Mouse (Mus musculus): ENCODE measurements around the gene Prkcz. TPM values are rescaled to one million over a fixed set of nuclear protein-coding genes. Genes with fewer than 3 reads are reported as not detected.

Gene Prkcz
- total RNA-seq, 2 experiments from 2014 or later = 221 to 226 TPM

GRCm38 (mm10) chr4:155220213-155221100 is 140.7 kb downstream of the Prkcz start:
- intact Hi-C loops (cut with DNase I) = loop anchor here (2.0 to 5.0 kb wide), 2 partner anchors 42 to 73 kb away; no protein-coding TSS in a partner anchor
- DNase-seq (ENCODE audit: extremely low spot score in 1 of 2, low spot score in 2 of 2) = no peak
- TF ChIP-seq CTCF (IDR thresholded peaks at IDR 0.05) = no peak
- peak overlapping the region; percentile 86 for H3K27ac ChIP-seq
- peak overlapping the region; percentile 85 for H3K4me3 ChIP-seq

GRCm38 (mm10) chr4:155219271-155220212 is 141.6 kb downstream of the Prkcz start:
- peak overlapping the region; percentile 21; the same call in 1 of the 2 replicates for H3K27ac ChIP-seq

GRCm38 (mm10) chr4:155218104-155218732 is 142.9 kb downstream of the Prkcz start:
- intact Hi-C loops (cut with DNase I) = no loop called here
- DNase-seq (ENCODE audit: extremely low spot score in 1 of 2, low spot score in 2 of 2) = no peak
- TF ChIP-seq CTCF (IDR thresholded peaks at IDR 0.05) = no peak
- Histone ChIP-seq H3K4me3 (peak overlapping the region; percentile 85), H3K27ac (peak overlapping the region; percentile 40; the same call in 1 of the 2 replicates)

More at GRCm38 (mm10) chr4:155219271-155220212, 141.6 kb downstream of the Prkcz start:
- intact Hi-C loops (cut with DNase I) = loop anchor here (2.0 to 5.0 kb wide), 2 partner anchors 41 to 72 kb away; no protein-coding TSS in a partner anchor
- H3K4me3 ChIP-seq = peak overlapping the region; percentile 85
- no peak for TF ChIP-seq CTCF (IDR thresholded peaks at IDR 0.05)
- DNase-seq (ENCODE audit: extremely low spot score in 1 of 2, low spot score in 2 of 2) = no peak

GRCm38 (mm10) chr4:155217241-155218103 is 143.7 kb downstream of the Prkcz start:
- intact Hi-C loops (cut with DNase I) = no loop called here
- Histone ChIP-seq H3K4me3 (peak overlapping the region; percentile 85; the same call in 1 of the 2 replicates), H3K27ac (0 out of 2 replicates have a peak overlapping the region, but pooled peaks have one; percentile 8)
- TF ChIP-seq CTCF (IDR thresholded peaks at IDR 0.05) = no peak
- DNase-seq (ENCODE audit: extremely low spot score in 1 of 2, low spot score in 2 of 2) = no peak

GRCm38 (mm10) chr4:155215773-155216630 is 145.2 kb downstream of the Prkcz start:
- Histone ChIP-seq H3K27ac (peak overlapping the region; percentile 49), H3K4me3 (peak overlapping the region; percentile 18)
- peak in 1 of 2 experiments; percentile 59 for DNase-seq (ENCODE audit: extremely low spot score in 1 of 2, low spot score in 2 of 2)
- intact Hi-C loops (cut with DNase I) = no loop called here
- no peak; the same call in 1 of the 2 replicates for TF ChIP-seq CTCF (IDR thresholded peaks at IDR 0.05)

GRCm38 (mm10) chr4:155215203-155215602 is 146.0 kb downstream of the Prkcz start:
- H3K27ac ChIP-seq = peak overlapping the region; percentile 49
- intact Hi-C loops (cut with DNase I) = no loop called here
- TF ChIP-seq CTCF (IDR thresholded peaks at IDR 0.05) = no peak
- no peak for DNase-seq (ENCODE audit: extremely low spot score in 1 of 2, low spot score in 2 of 2)
- peak overlapping the region; percentile 29 for H3K4me3 ChIP-seq

GRCm38 (mm10) chr4:155214793-155215192 is 146.4 kb downstream of the Prkcz start:
- Histone ChIP-seq H3K27ac (peak overlapping the region; percentile 16; the same call in 1 of the 2 replicates), H3K4me3 (peak overlapping the region; percentile 29)
- TF ChIP-seq CTCF (IDR thresholded peaks at IDR 0.05) = no peak
- intact Hi-C loops (cut with DNase I) = no loop called here
- DNase-seq (ENCODE audit: extremely low spot score in 1 of 2, low spot score in 2 of 2) = no peak

GRCm38 (mm10) chr4:155214188-155214587 is 147.0 kb downstream of the Prkcz start:
- intact Hi-C loops (cut with DNase I) = no loop called here
- no peak for DNase-seq (ENCODE audit: extremely low spot score in 1 of 2, low spot score in 2 of 2)
- no peak for TF ChIP-seq CTCF (IDR thresholded peaks at IDR 0.05)
- Histone ChIP-seq H3K27ac (no peak overlapping the region), H3K4me3 (no peak overlapping the region)

- no peak for TF ChIP-seq CTCF (IDR thresholded peaks at IDR 0.05)
- intact Hi-C loops (cut with DNase I) = no loop called here
- H3K27ac ChIP-seq = no peak overlapping the region
These were observed 147.5 kb downstream of the Prkcz start for GRCm38 (mm10) chr4:155213752-155214054.

More at GRCm38 (mm10) chr4:155213752-155214054, 147.5 kb downstream of the Prkcz start:
- peak overlapping the region; percentile 11; the same call in 1 of the 2 replicates for H3K4me3 ChIP-seq
- no peak for DNase-seq (ENCODE audit: extremely low spot score in 1 of 2, low spot score in 2 of 2)
